Comparison of ENCODE assay signal across 12 mouse cellular contexts in genomic region chr3:110344846-110345245, GRCm38 (mm10).
DNase-seq lines count a peak whose midpoint lies in the region; TF ChIP-seq lines count a peak whose summit lies in the region.
"Had no signal": no experiment of that assay in that cellular context is flagged by ENCODE, and none has a peak within 500 bp of the region (broad histone marks: within the 10 kb centered on the region; RNA-seq: fewer than 3 reads in every experiment).

No protein-coding gene starts in this region.

- H3K9me3 ChIP-seq in embryonic facial prominence, embryonic 10.5 days, result no peaks in the 10 kb centered on the region
- H3K9me3 ChIP-seq in forebrain, embryonic 10.5 days, result no peaks in the 10 kb centered on the region
- H3K9me3 ChIP-seq: lung, embryonic 15.5 days had no signal

- H3K27ac ChIP-seq in embryonic facial prominence, embryonic 10.5 days (replicated peaks), result no peak overlapping the region
- no peak overlapping the region for H3K27ac ChIP-seq in forebrain, embryonic 10.5 days
- H3K27ac ChIP-seq: lung, embryonic 15.5 days; stomach, postnatal 0 days had no signal

- no peak for TF ChIP-seq CTCF in lung, adult 2 months (IDR thresholded peaks at IDR 0.05; ENCODE audit: insufficient read depth, low read length)

- peak; percentile 38 for DNase-seq in lung, postnatal 10 days
- DNase-seq in lung, adult 2 months, result no peak
- DNase-seq in cerebellum, adult 11-12 months, result peak; percentile 21
- peak; percentile 64 for DNase-seq in embryonic facial prominence, embryonic 10.5 days (ENCODE audit: low spot score)
- DNase-seq in skeletal muscle tissue, adult 2 months (ENCODE audit: low read depth, low spot score), result peak; percentile 3
- no peak for DNase-seq in urinary bladder, adult 18-20 months (ENCODE audit: low spot score in 2 of 2)
- DNase-seq in forebrain, embryonic 10.5 days (ENCODE audit: extremely low spot score, low spot score), result no peak
- no peak for DNase-seq in heart, postnatal 4 days
- DNase-seq: kidney, postnatal 10 days; right cerebral cortex, postnatal 4 days had no signal

- H3K36me3 ChIP-seq in embryonic facial prominence, embryonic 10.5 days (replicated peaks), result no peaks in the 10 kb centered on the region
- H3K36me3 ChIP-seq in forebrain, embryonic 10.5 days (replicated peaks), result no peaks in the 10 kb centered on the region
- H3K36me3 ChIP-seq: lung, embryonic 15.5 days had no signal

- H3K4me3 ChIP-seq in lung, adult 2 months (replicated peaks; ENCODE audit: extremely low read depth, low read depth, low read length), result no peak overlapping the region
- no peak overlapping the region for H3K4me3 ChIP-seq in embryonic facial prominence, embryonic 10.5 days
- H3K4me3 ChIP-seq in forebrain, embryonic 10.5 days, result no peak overlapping the region
- H3K4me3 ChIP-seq: lung, embryonic 15.5 days had no signal

- no peaks in the 10 kb centered on the region for H3K27me3 ChIP-seq in embryonic facial prominence, embryonic 10.5 days (replicated peaks; ENCODE audit: low read depth, poor library complexity, severe bottlenecking)
- no peaks in the 10 kb centered on the region for H3K27me3 ChIP-seq in forebrain, embryonic 10.5 days (ENCODE audit: poor library complexity, severe bottlenecking)
- H3K27me3 ChIP-seq: lung, embryonic 15.5 days had no signal

- 37% methylated on average over 4 of the region's 4 CpGs for WGBS in lung, adult 2 months
- WGBS in embryonic facial prominence, embryonic 10.5 days, result 58% methylated on average over 4 of the region's 4 CpGs
- WGBS in forebrain, embryonic 10.5 days, result 79% methylated on average over 4 of the region's 4 CpGs

- TF ChIP-seq POLR2A in lung, adult 2 months (IDR thresholded peaks at IDR 0.05; ENCODE audit: borderline replicate concordance, extremely low read depth, low read depth, low read length), result no peak

- no peaks in the 10 kb centered on the region for H3K4me1 ChIP-seq in lung, adult 2 months (ENCODE audit: control insufficient read depth, insufficient read depth, low read length)
- peaks cover 4% of the 10 kb centered on the region for H3K4me1 ChIP-seq in embryonic facial prominence, embryonic 10.5 days
- H3K4me1 ChIP-seq in forebrain, embryonic 10.5 days, result no peaks in the 10 kb centered on the region
- H3K4me1 ChIP-seq: lung, embryonic 15.5 days had no signal

Comparison
In these comparisons a context has a peak if more than half of its experiments do, and no peak if none do; other contexts are left out.
1. DNase-seq: peak in lung, postnatal 10 days (single experiment), cerebellum, adult 11-12 months (single experiment), embryonic facial prominence, embryonic 10.5 days (single experiment) and skeletal muscle tissue, adult 2 months (single experiment); none in lung, adult 2 months (single experiment), urinary bladder, adult 18-20 months (0 of 2), forebrain, embryonic 10.5 days (single experiment) and heart, postnatal 4 days (single experiment).